Mouse (Mus musculus): ENCODE results near the gene Ggt7.

The Ggt7 gene

DNA sequence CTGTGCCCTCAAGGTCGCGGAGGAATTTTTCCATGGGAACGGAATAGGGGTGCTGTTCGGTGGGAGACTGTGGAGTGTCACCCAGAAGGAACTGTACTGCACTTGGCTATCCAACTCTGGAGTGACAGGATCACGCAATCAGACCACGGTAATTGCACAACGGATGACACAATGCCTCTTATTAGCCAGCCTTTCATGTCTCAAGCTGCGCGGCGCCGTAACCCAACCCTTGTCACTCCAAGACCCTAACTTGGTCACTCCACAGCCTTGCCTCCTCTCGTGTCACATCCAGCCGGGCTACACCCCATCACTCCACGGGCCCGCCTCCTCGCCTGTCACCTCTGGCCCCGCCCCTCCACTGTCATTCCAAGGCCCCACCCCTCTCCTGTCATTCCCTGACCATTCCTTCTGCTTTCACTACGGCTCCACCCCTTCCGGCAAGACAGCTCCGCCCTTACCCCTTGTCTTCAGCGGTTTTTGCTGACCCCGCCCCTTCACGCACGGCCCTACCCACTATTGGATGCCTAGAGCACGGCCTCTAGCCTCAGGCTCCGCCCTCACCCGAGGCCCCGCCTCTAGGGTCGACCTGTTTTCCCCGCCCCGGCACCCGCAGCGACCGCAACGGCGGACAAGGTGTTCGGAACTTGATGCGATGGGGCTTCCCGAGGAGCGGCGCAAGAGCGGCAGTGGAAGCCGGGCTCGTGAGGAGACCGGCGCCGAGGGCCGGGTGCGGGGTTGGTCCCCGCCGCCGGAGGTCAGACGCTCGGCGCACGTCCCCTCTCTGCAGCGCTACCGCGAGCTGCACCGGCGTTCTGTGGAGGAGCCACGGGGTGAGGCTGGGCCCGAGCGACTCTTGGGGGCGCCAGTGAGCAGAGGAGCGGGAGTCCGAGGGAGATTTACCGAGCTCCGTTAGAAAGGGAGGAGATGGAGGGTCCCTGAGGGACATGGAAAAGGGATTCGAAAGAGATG is at the start of gene Ggt7, which contains the start of gene Acss2:
Ggt7 (minus strand) TSS at position 783 of the 969 bp plus-strand sequence.
Acss2 (plus strand) TSS at position 494 of the 969 bp plus-strand sequence.
- TF ChIP-seq NANOG (IDR thresholded peaks at IDR 0.05; ENCODE audit: borderline replicate concordance, low read length) (no peak), CTCF (conservative IDR thresholded peaks at IDR 0.05; ENCODE audit: low read length) (peak; percentile 49), POU5F1 (IDR thresholded peaks at IDR 0.05; ENCODE audit: borderline replicate concordance, low read length) (no peak)
- peaks cover 36% of the 10 kb centered on the region for H3K27me3 ChIP-seq (ENCODE audit: insufficient read depth, low read length)
- H3K4me1 ChIP-seq (replicated peaks; ENCODE audit: low read depth, low read length), result peaks cover 27% of the 10 kb centered on the region
- peak within 1 kb of the TSS; percentile 95 for H3K4me3 ChIP-seq (replicated peaks; ENCODE audit: low read length)
- no peaks in the 10 kb centered on the region for H3K9me3 ChIP-seq (ENCODE audit: low read length)
- no peaks in the 10 kb centered on the region for H3K36me3 ChIP-seq (ENCODE audit: insufficient read depth, low read length)

DNA sequence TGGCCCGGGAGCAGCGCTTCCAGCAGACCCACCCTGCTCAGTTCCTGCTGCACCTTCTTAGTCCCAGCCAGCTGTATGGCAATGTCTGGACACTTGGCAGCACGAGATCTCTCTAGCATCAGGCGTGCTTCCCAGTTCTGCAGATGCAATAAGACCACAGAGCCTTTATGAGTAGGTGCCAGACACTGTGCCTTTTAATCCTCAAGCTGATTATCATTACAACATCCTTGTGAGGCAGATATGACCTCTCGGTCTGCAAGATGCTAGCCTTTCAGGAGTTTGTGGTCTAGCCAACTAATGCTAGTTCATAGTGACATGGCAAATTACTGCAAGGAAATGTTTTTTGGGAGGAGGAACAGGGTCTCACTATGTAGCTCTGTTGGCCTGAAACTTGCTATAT is 49.7 kb upstream of the Ggt7 start:
- Histone ChIP-seq H3K9me3 (ENCODE audit: low read length) (peaks cover 13% of the 10 kb centered on the region; the same call in 1 of the 2 replicates), H3K36me3 (ENCODE audit: insufficient read depth, low read length) (peaks cover 65% of the 10 kb centered on the region), H3K27me3 (ENCODE audit: insufficient read depth, low read length) (no peaks in the 10 kb centered on the region), H3K4me1 (replicated peaks; ENCODE audit: low read depth, low read length) (peaks cover 68% of the 10 kb centered on the region), H3K4me3 (replicated peaks; ENCODE audit: low read length) (no peak overlapping the region)
- TF ChIP-seq POU5F1 (IDR thresholded peaks at IDR 0.05; ENCODE audit: borderline replicate concordance, low read length) (no peak), NANOG (IDR thresholded peaks at IDR 0.05; ENCODE audit: borderline replicate concordance, low read length) (no peak), CTCF (conservative IDR thresholded peaks at IDR 0.05; ENCODE audit: low read length) (no peak)

DNA sequence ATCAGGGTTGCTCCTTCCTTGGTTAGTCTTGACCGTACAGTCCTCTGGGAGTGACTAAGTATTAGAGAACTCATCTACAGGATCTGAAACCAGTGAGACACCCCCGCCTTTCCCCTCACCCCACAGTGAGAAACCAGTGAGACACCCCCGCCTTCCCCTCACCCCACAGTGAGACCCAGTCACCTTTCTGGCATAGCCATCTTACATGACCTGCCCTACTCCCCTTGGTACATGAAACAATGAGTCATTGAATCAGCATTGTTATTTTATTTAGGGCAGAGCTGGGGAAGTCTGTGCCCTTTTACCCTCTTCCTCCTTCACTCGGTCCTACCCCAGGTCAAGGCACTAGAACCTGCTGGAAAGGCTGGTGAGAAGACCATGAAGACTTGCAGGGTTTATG is 44.9 kb upstream of the Ggt7 start:
- H3K27me3 ChIP-seq (ENCODE audit: insufficient read depth, low read length), result no peaks in the 10 kb centered on the region
- H3K4me1 ChIP-seq (replicated peaks; ENCODE audit: low read depth, low read length), result peaks cover 52% of the 10 kb centered on the region
- TF ChIP-seq NANOG (IDR thresholded peaks at IDR 0.05; ENCODE audit: borderline replicate concordance, low read length), result no peak
- no peak for TF ChIP-seq POU5F1 (IDR thresholded peaks at IDR 0.05; ENCODE audit: borderline replicate concordance, low read length)
- no peak for TF ChIP-seq CTCF (conservative IDR thresholded peaks at IDR 0.05; ENCODE audit: low read length)
- H3K4me3 ChIP-seq (replicated peaks; ENCODE audit: low read length), result no peak overlapping the region
- H3K9me3 ChIP-seq (ENCODE audit: low read length), result peaks cover 13% of the 10 kb centered on the region; the same call in 1 of the 2 replicates
- H3K36me3 ChIP-seq (ENCODE audit: insufficient read depth, low read length), result peaks cover 59% of the 10 kb centered on the region

DNA sequence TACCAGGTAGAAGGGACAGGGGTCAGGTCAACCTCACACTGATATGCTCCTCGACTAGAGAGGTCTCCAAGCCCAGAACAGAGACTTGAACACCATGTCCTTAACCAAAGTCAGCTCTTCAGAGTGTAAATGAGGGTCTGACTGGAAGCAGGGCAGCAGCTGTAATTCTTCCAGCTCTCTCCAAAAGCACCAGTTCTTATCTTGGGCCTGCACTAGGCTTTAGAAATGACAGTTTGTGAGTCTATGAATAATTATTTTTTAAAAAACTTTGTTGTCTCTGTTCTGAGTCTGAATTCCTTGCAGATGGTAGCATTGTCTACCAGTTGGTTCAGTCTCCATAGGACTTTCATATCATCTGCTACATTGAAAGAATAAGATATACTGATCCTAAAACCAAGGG is 44.2 kb upstream of the Ggt7 start:
- no peak overlapping the region for H3K4me3 ChIP-seq (replicated peaks; ENCODE audit: low read length)
- H3K9me3 ChIP-seq (ENCODE audit: low read length), result peaks cover 13% of the 10 kb centered on the region; the same call in 1 of the 2 replicates
- TF ChIP-seq CTCF (conservative IDR thresholded peaks at IDR 0.05; ENCODE audit: low read length), result no peak
- no peak for TF ChIP-seq POU5F1 (IDR thresholded peaks at IDR 0.05; ENCODE audit: borderline replicate concordance, low read length)
- peaks cover 52% of the 10 kb centered on the region for H3K36me3 ChIP-seq (ENCODE audit: insufficient read depth, low read length)
- H3K4me1 ChIP-seq (replicated peaks; ENCODE audit: low read depth, low read length), result peaks cover 49% of the 10 kb centered on the region
- no peaks in the 10 kb centered on the region for H3K27me3 ChIP-seq (ENCODE audit: insufficient read depth, low read length)

DNA sequence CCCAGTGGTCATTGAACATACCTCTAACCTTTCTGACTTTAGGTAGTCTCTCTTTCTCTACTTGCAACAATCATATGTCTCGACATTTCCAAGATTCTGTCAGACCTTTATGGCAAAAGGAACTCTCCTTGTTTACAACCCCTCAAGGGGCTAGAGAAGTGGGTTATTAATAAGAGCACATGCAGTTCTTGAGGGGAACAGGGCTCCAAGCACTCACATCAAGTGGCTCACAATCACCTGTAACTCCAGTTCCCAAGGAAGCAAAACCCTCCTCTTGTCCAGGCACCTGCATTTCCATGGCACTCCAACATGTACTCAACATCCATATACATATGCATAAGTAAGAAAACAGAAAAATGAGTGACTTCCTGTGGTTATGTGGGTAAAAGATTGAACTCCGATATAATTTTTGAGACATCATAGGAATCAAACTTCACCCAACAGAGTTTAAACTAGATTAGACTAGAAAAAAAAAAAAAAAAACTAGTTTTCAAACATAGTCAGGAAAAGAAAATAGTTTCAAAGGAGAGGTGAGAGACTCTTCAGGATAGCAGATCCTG is 36.5 kb upstream of the Ggt7 start:
- TF ChIP-seq CTCF (conservative IDR thresholded peaks at IDR 0.05; ENCODE audit: low read length), result no peak
- no peak overlapping the region for H3K4me3 ChIP-seq (replicated peaks; ENCODE audit: low read length)
- H3K36me3 ChIP-seq (ENCODE audit: insufficient read depth, low read length), result no peaks in the 10 kb centered on the region
- H3K9me3 ChIP-seq (ENCODE audit: low read length), result no peaks in the 10 kb centered on the region
- 0 out of 2 replicates have a peak, but pooled peaks cover 2% of the 10 kb centered on the region for H3K27me3 ChIP-seq (ENCODE audit: insufficient read depth, low read length)
- peaks cover 17% of the 10 kb centered on the region for H3K4me1 ChIP-seq (replicated peaks; ENCODE audit: low read depth, low read length)

DNA sequence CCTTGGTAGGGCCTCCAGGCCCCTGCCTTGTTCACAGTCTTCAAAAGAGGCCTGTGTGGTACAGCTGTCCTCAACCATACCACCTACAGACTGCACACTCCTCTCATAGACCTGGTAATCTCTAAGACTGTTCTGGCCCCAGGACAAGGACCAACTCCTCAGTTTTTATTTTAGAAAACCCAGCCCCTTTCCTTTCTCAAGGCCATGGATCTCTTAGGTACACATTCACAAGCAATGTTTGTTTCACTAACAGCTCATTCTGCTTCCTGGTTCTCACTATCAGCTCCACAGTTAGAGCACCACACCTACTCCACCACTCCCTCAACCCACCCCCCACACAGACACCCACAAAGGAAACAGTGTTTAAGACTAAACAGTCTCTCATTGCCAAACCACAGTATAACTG is 34.9 kb upstream of the Ggt7 start:
- H3K36me3 ChIP-seq (ENCODE audit: insufficient read depth, low read length), result no peaks in the 10 kb centered on the region
- H3K4me1 ChIP-seq (replicated peaks; ENCODE audit: low read depth, low read length), result peaks cover 17% of the 10 kb centered on the region
- no peak overlapping the region for H3K4me3 ChIP-seq (replicated peaks; ENCODE audit: low read length)
- no peaks in the 10 kb centered on the region for H3K9me3 ChIP-seq (ENCODE audit: low read length)
- TF ChIP-seq POU5F1 (IDR thresholded peaks at IDR 0.05; ENCODE audit: borderline replicate concordance, low read length) (no peak), CTCF (conservative IDR thresholded peaks at IDR 0.05; ENCODE audit: low read length) (no peak), NANOG (IDR thresholded peaks at IDR 0.05; ENCODE audit: borderline replicate concordance, low read length) (no peak)
- H3K27me3 ChIP-seq (ENCODE audit: insufficient read depth, low read length), result 0 out of 2 replicates have a peak, but pooled peaks cover 2% of the 10 kb centered on the region

DNA sequence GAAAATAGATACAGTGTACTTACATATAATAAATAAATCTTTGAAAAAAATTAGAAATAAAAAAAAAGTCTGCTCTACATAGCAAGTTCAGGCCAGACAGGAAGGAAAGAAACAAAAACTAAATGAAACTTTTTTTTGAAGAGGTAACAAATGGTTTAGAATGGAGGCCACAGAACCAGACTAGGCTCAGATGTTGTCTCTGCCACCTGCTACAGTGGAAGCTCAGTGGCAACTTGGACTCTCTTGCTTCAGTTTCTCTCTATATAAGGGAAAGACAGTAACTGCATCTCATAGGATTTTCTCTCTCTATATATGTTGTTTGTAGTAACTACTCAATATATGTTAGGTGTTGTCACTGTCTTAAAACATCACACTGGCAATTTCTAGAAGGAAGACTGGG is 34.3 kb upstream of the Ggt7 start:
- 0 out of 2 replicates have a peak, but pooled peaks cover 2% of the 10 kb centered on the region for H3K27me3 ChIP-seq (ENCODE audit: insufficient read depth, low read length)
- no peaks in the 10 kb centered on the region for H3K36me3 ChIP-seq (ENCODE audit: insufficient read depth, low read length)
- H3K4me1 ChIP-seq (replicated peaks; ENCODE audit: low read depth, low read length), result peaks cover 14% of the 10 kb centered on the region
- H3K9me3 ChIP-seq (ENCODE audit: low read length), result no peaks in the 10 kb centered on the region
- H3K4me3 ChIP-seq (replicated peaks; ENCODE audit: low read length), result no peak overlapping the region
- TF ChIP-seq NANOG (IDR thresholded peaks at IDR 0.05; ENCODE audit: borderline replicate concordance, low read length), result no peak
- no peak for TF ChIP-seq POU5F1 (IDR thresholded peaks at IDR 0.05; ENCODE audit: borderline replicate concordance, low read length)
- TF ChIP-seq CTCF (conservative IDR thresholded peaks at IDR 0.05; ENCODE audit: low read length), result no peak

DNA sequence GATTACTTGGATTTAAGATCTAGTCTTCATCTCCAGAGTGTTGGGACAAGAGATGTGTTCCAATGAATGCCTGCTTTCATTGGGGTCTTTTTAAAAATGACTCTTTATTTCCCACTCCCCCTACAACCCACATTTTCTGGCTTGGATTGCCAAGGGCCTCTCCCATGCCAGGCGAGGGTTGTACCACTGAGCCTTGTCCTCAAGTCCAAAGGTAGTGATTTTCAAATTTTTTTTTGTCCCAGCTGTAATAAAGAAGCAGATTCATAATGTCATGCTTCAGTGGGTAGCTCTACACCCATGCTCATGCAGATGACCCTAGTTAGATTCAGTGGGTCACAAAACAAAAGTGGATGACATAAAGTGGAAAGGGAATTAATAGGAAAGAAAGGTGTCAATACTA is 28.9 kb upstream of the Ggt7 start:
- Histone ChIP-seq H3K9me3 (ENCODE audit: low read length) (no peaks in the 10 kb centered on the region), H3K36me3 (ENCODE audit: insufficient read depth, low read length) (no peaks in the 10 kb centered on the region), H3K4me3 (replicated peaks; ENCODE audit: low read length) (no peak overlapping the region), H3K4me1 (replicated peaks; ENCODE audit: low read depth, low read length) (0 out of 2 replicates have a peak, but pooled peaks cover 4% of the 10 kb centered on the region), H3K27me3 (ENCODE audit: insufficient read depth, low read length) (no peaks in the 10 kb centered on the region; the same call in 1 of the 2 replicates)
- TF ChIP-seq CTCF (conservative IDR thresholded peaks at IDR 0.05; ENCODE audit: low read length), result no peak
- no peak for TF ChIP-seq NANOG (IDR thresholded peaks at IDR 0.05; ENCODE audit: borderline replicate concordance, low read length)
- no peak for TF ChIP-seq POU5F1 (IDR thresholded peaks at IDR 0.05; ENCODE audit: borderline replicate concordance, low read length)
